Mouse (Mus musculus): ENCODE results near the gene Olfr178. TPM values are rescaled to one million over a fixed set of nuclear protein-coding genes. Genes with fewer than 3 reads are reported as not detected.

The Olfr178 gene
- not detected in 2 replicates for polyA plus RNA-seq (2014; fragmentation: Nextera tagmentation; extraction: Ambion mirVana)

- Histone ChIP-seq H3K4me3 (ENCODE audit: low read depth, low read length) (no peak within 1 kb of the TSS), H3K4me1 (replicated peaks; ENCODE audit: control insufficient read depth, insufficient read depth, low read length) (no peaks in the 10 kb centered on the region), H3K36me3 (ENCODE audit: control insufficient read depth, insufficient read depth, low read length) (no peaks in the 10 kb centered on the region), H3K27ac (ENCODE audit: low read depth, low read length) (no peak within 1 kb of the TSS), H3K4me2 (ENCODE audit: low read depth, low read length, severe bottlenecking) (no peak within 1 kb of the TSS), H3K27me3 (ENCODE audit: control insufficient read depth, insufficient read depth, low read length) (no peaks in the 10 kb centered on the region), H3K9ac (ENCODE audit: low read length) (no peak within 1 kb of the TSS), H3K9me3 (ENCODE audit: control insufficient read depth, low read length) (no peaks in the 10 kb centered on the region)
- DNase-seq (ENCODE audit: low spot score), result no peak
- no peak for ATAC-seq (replicated peaks; ENCODE audit: low FRiP score)
- 91% methylated on average over 3 of the region's 3 CpGs for WGBS
These were observed at the start of gene Olfr178 for GRCm38 (mm10) chr16:58891963-58892362. Gene Olfr178, minus strand, starts transcription at chr16:58892063.

GRCm38 (mm10) chr16:58929292-58929691, 37.4 kb upstream of the Olfr178 start, which contains the start of gene Olfr180:
Gene Olfr180, minus strand, starts transcription at chr16:58929392.
- H3K4me1 ChIP-seq (replicated peaks; ENCODE audit: control insufficient read depth, insufficient read depth, low read length), result no peaks in the 10 kb centered on the region
- 86% methylated on average over 4 of the region's 4 CpGs for WGBS
- DNase-seq (ENCODE audit: low spot score), result no peak
- no peaks in the 10 kb centered on the region for H3K36me3 ChIP-seq (ENCODE audit: control insufficient read depth, insufficient read depth, low read length)
- H3K9ac ChIP-seq (ENCODE audit: low read length), result no peak within 1 kb of the TSS
- H3K27me3 ChIP-seq (ENCODE audit: control insufficient read depth, insufficient read depth, low read length), result no peaks in the 10 kb centered on the region
- no peak within 1 kb of the TSS for H3K4me3 ChIP-seq (ENCODE audit: low read depth, low read length)
- H3K9me3 ChIP-seq (ENCODE audit: control insufficient read depth, low read length), result no peaks in the 10 kb centered on the region; the same call in 1 of the 2 replicates
- H3K4me2 ChIP-seq (ENCODE audit: low read depth, low read length, severe bottlenecking), result no peak within 1 kb of the TSS
- no peak within 1 kb of the TSS for H3K27ac ChIP-seq (ENCODE audit: low read depth, low read length)
- ATAC-seq (replicated peaks; ENCODE audit: low FRiP score), result no peak

- no peak within 1 kb of the TSS for H3K4me2 ChIP-seq (ENCODE audit: low read depth, low read length, severe bottlenecking)
- H3K4me1 ChIP-seq (replicated peaks; ENCODE audit: control insufficient read depth, insufficient read depth, low read length), result no peaks in the 10 kb centered on the region
- 61% methylated on average over 1 of the region's 1 CpGs for WGBS
- H3K27me3 ChIP-seq (ENCODE audit: control insufficient read depth, insufficient read depth, low read length), result no peaks in the 10 kb centered on the region
- no peaks in the 10 kb centered on the region for H3K36me3 ChIP-seq (ENCODE audit: control insufficient read depth, insufficient read depth, low read length)
- H3K9ac ChIP-seq (ENCODE audit: low read length), result no peak within 1 kb of the TSS
- no peak within 1 kb of the TSS for H3K27ac ChIP-seq (ENCODE audit: low read depth, low read length)
- no peak within 1 kb of the TSS for H3K4me3 ChIP-seq (ENCODE audit: low read depth, low read length)
- no peaks in the 10 kb centered on the region; the same call in 1 of the 2 replicates for H3K9me3 ChIP-seq (ENCODE audit: control insufficient read depth, low read length)
- DNase-seq (ENCODE audit: low spot score) (no peak), ATAC-seq (replicated peaks; ENCODE audit: low FRiP score) (no peak)
These were observed 36.8 kb upstream of the Olfr178 start, which contains the start of gene Olfr181 for GRCm38 (mm10) chr16:58928655-58929054. Gene Olfr181, minus strand, starts transcription at chr16:58928755.

- ATAC-seq (replicated peaks; ENCODE audit: low FRiP score), result no peak
- Histone ChIP-seq H3K9ac (ENCODE audit: low read length) (no peak overlapping the region), H3K4me2 (ENCODE audit: low read depth, low read length, severe bottlenecking) (no peak overlapping the region), H3K27me3 (ENCODE audit: control insufficient read depth, insufficient read depth, low read length) (no peaks in the 10 kb centered on the region), H3K4me3 (ENCODE audit: low read depth, low read length) (no peak overlapping the region), H3K36me3 (ENCODE audit: control insufficient read depth, insufficient read depth, low read length) (no peaks in the 10 kb centered on the region), H3K9me3 (ENCODE audit: control insufficient read depth, low read length) (no peaks in the 10 kb centered on the region), H3K4me1 (replicated peaks; ENCODE audit: control insufficient read depth, insufficient read depth, low read length) (no peaks in the 10 kb centered on the region), H3K27ac (ENCODE audit: low read depth, low read length) (no peak overlapping the region)
- no peak for DNase-seq (ENCODE audit: low spot score)
- 92% methylated on average over 2 of the region's 2 CpGs for WGBS
These were observed 7.4 kb downstream of the Olfr178 start for GRCm38 (mm10) chr16:58884416-58884815.

GRCm38 (mm10) chr16:58874668-58875067, 17.2 kb downstream of the Olfr178 start, which contains the start of gene Olfr177:
Gene Olfr177, minus strand, starts transcription at chr16:58874768.
- ATAC-seq (replicated peaks; ENCODE audit: low FRiP score), result no peak
- H3K36me3 ChIP-seq (ENCODE audit: control insufficient read depth, insufficient read depth, low read length), result no peaks in the 10 kb centered on the region
- 73% methylated on average over 1 of the region's 1 CpGs for WGBS

GRCm38 (mm10) chr16:58861479-58861878, 30.4 kb downstream of the Olfr178 start:
- 83% methylated on average over 1 of the region's 1 CpGs for WGBS
- no peaks in the 10 kb centered on the region for H3K27me3 ChIP-seq (ENCODE audit: control insufficient read depth, insufficient read depth, low read length)

More at GRCm38 (mm10) chr16:58874668-58875067, 17.2 kb downstream of the Olfr178 start, which contains the start of gene Olfr177:
- no peak within 1 kb of the TSS for H3K27ac ChIP-seq (ENCODE audit: low read depth, low read length)
- H3K9me3 ChIP-seq (ENCODE audit: control insufficient read depth, low read length), result no peaks in the 10 kb centered on the region
- DNase-seq (ENCODE audit: low spot score), result no peak
- H3K27me3 ChIP-seq (ENCODE audit: control insufficient read depth, insufficient read depth, low read length), result no peaks in the 10 kb centered on the region
- H3K4me2 ChIP-seq (ENCODE audit: low read depth, low read length, severe bottlenecking), result no peak within 1 kb of the TSS
- no peak within 1 kb of the TSS for H3K4me3 ChIP-seq (ENCODE audit: low read depth, low read length)
- no peaks in the 10 kb centered on the region for H3K4me1 ChIP-seq (replicated peaks; ENCODE audit: control insufficient read depth, insufficient read depth, low read length)
- no peak within 1 kb of the TSS for H3K9ac ChIP-seq (ENCODE audit: low read length)

GRCm38 (mm10) chr16:58860032-58860737, 31.7 kb downstream of the Olfr178 start:
- H3K27ac ChIP-seq (ENCODE audit: low read depth, low read length), result no peak overlapping the region
- H3K27me3 ChIP-seq (ENCODE audit: control insufficient read depth, insufficient read depth, low read length), result no peaks in the 10 kb centered on the region
- 88% methylated on average over 2 of the region's 2 CpGs for WGBS
- ATAC-seq (replicated peaks; ENCODE audit: low FRiP score), result no peak
- H3K4me3 ChIP-seq (ENCODE audit: low read depth, low read length), result no peak overlapping the region
- no peak overlapping the region for H3K9ac ChIP-seq (ENCODE audit: low read length)
- H3K9me3 ChIP-seq (ENCODE audit: control insufficient read depth, low read length), result no peaks in the 10 kb centered on the region
- no peaks in the 10 kb centered on the region for H3K4me1 ChIP-seq (replicated peaks; ENCODE audit: control insufficient read depth, insufficient read depth, low read length)
- H3K4me2 ChIP-seq (ENCODE audit: low read depth, low read length, severe bottlenecking), result no peak overlapping the region
- no peak for DNase-seq (ENCODE audit: low spot score)
- no peaks in the 10 kb centered on the region for H3K36me3 ChIP-seq (ENCODE audit: control insufficient read depth, insufficient read depth, low read length)

More at GRCm38 (mm10) chr16:58861479-58861878, 30.4 kb downstream of the Olfr178 start:
- Histone ChIP-seq H3K9me3 (ENCODE audit: control insufficient read depth, low read length) (no peaks in the 10 kb centered on the region), H3K27ac (ENCODE audit: low read depth, low read length) (no peak overlapping the region), H3K4me2 (ENCODE audit: low read depth, low read length, severe bottlenecking) (no peak overlapping the region), H3K4me1 (replicated peaks; ENCODE audit: control insufficient read depth, insufficient read depth, low read length) (no peaks in the 10 kb centered on the region), H3K9ac (ENCODE audit: low read length) (no peak overlapping the region), H3K4me3 (ENCODE audit: low read depth, low read length) (no peak overlapping the region), H3K36me3 (ENCODE audit: control insufficient read depth, insufficient read depth, low read length) (no peaks in the 10 kb centered on the region)
- DNase-seq (ENCODE audit: low spot score) (no peak), ATAC-seq (replicated peaks; ENCODE audit: low FRiP score) (no peak)

Data from forebrain, embryonic 11.5 days (tissue).